Mouse (Mus musculus) forebrain, embryonic 14.5 days (tissue): ENCODE measurements at regions not wholly inside any gene's neighbourhood (a gene's known extent, or its start where the extent isn't known, plus 50 kb on each side); places are given as distances from the start of the nearest gene placed in this dataset.

Experiments used
- ATAC-seq: fragments of 200-750 bp; cut with Nextera tagmentation; 2 replicates; pipeline ENCODE4 v1.8.0; 2017; ENCODE audit warnings: mild to moderate bottlenecking, moderate library complexity
- DNase-seq: peaks from one replicate; pipeline ENCODE4 v3.0.0-alpha.2; 2015; ENCODE audit warnings: low spot score
- H3K27ac ChIP-seq: fragments of 300-500 bp; sonication (generic); 2 replicates; pipeline ENCODE4 v1.5.1; 2014; ENCODE audit warnings: low read depth, mild to moderate bottlenecking, control low read depth, low read length, moderate library complexity
- H3K27me3 ChIP-seq: fragments of 300-500 bp; sonication (generic); replicated peaks from 2 replicates; pipeline ENCODE4 v1.6.1; 2014; ENCODE audit warnings: low read length, control low read depth, mixed read lengths; ENCODE audit not compliant: control insufficient read depth, insufficient read depth
- H3K36me3 ChIP-seq: fragments of 300-500 bp; sonication (generic); 2 replicates; pipeline ENCODE4 v1.6.1; 2014; ENCODE audit warnings: low read length, control low read depth; ENCODE audit not compliant: control insufficient read depth, insufficient read depth
- H3K4me1 ChIP-seq: fragments of 300-500 bp; sonication (generic); 2 replicates; pipeline ENCODE4 v1.6.1; 2014; ENCODE audit warnings: antibody characterized with exemption, low read length, control low read depth; ENCODE audit not compliant: control insufficient read depth, insufficient read depth
- H3K4me2 ChIP-seq: fragments of 300-500 bp; sonication (generic); 2 replicates; pipeline ENCODE4 v1.6.1; 2014; ENCODE audit warnings: mild to moderate bottlenecking, control low read depth, low read length
- H3K4me3 ChIP-seq: fragments of 300-500 bp; sonication (generic); 2 replicates; pipeline ENCODE4 v1.5.1; 2014; ENCODE audit warnings: low read depth, low read length, control low read depth
- H3K9ac ChIP-seq: fragments of 300-500 bp; sonication (generic); 2 replicates; pipeline ENCODE4 v1.6.1; 2014; ENCODE audit warnings: mild to moderate bottlenecking, low read length, control low read depth, moderate library complexity
- H3K9me3 ChIP-seq: fragments of 300-500 bp; sonication (generic); replicated peaks from 2 replicates; pipeline ENCODE4 v1.6.1; 2016; ENCODE audit warnings: low read length, control low read depth, mixed read lengths; ENCODE audit not compliant: control insufficient read depth
- WGBS: fragments of 180-500 bp; shearing (Covaris S2); extraction: QIAGEN DNeasy Blood & Tissue Kit; methylation state at CpG from one replicate; pipeline ENCODE4 v1.1.7; 2014; 5-methylcytosine and 5-hydroxymethylcytosine counted together

- no peaks in the 10 kb centered on the region for H3K36me3 ChIP-seq
- no peaks in the 10 kb centered on the region for H3K4me1 ChIP-seq
- no peak overlapping the region for H3K9ac ChIP-seq
- no peak overlapping the region for H3K4me2 ChIP-seq
- H3K27me3 ChIP-seq = no peaks in the 10 kb centered on the region
- WGBS = 21% methylated on average over 5 of the region's 5 CpGs
- no peak overlapping the region for H3K27ac ChIP-seq
- H3K4me3 ChIP-seq = no peak overlapping the region
- ATAC-seq = no peak
- no peaks in the 10 kb centered on the region for H3K9me3 ChIP-seq
- DNase-seq = peak; percentile 13
These were observed 147.4 kb downstream of the Rnd3 start for GRCm38 (mm10) chr2:51001548-51001947.

GRCm38 (mm10) chr2:50983883-50984410 lies 165.0 kb downstream of the Rnd3 start:
- 58% methylated on average over 2 of the region's 2 CpGs for WGBS
- no peak for DNase-seq
- Histone ChIP-seq H3K27ac (no peak overlapping the region), H3K36me3 (no peaks in the 10 kb centered on the region), H3K9me3 (no peaks in the 10 kb centered on the region), H3K4me3 (no peak overlapping the region), H3K9ac (no peak overlapping the region), H3K27me3 (no peaks in the 10 kb centered on the region), H3K4me1 (no peaks in the 10 kb centered on the region), H3K4me2 (no peak overlapping the region)
- ATAC-seq = no peak

GRCm38 (mm10) chr2:50982571-50982970 lies 166.3 kb downstream of the Rnd3 start:
- no peak for DNase-seq
- H3K9ac ChIP-seq = no peak overlapping the region
- H3K27ac ChIP-seq = no peak overlapping the region
- H3K4me3 ChIP-seq = no peak overlapping the region
- no peaks in the 10 kb centered on the region for H3K9me3 ChIP-seq
- H3K4me1 ChIP-seq = no peaks in the 10 kb centered on the region
- H3K4me2 ChIP-seq = no peak overlapping the region
- H3K27me3 ChIP-seq = no peaks in the 10 kb centered on the region
- 85% methylated on average over 5 of the region's 5 CpGs for WGBS
- ATAC-seq = no peak
- H3K36me3 ChIP-seq = no peaks in the 10 kb centered on the region

- no peak for ATAC-seq
- H3K4me3 ChIP-seq = no peak overlapping the region
- H3K9me3 ChIP-seq = no peaks in the 10 kb centered on the region
- H3K27me3 ChIP-seq = no peaks in the 10 kb centered on the region
- H3K9ac ChIP-seq = no peak overlapping the region
- H3K36me3 ChIP-seq = no peaks in the 10 kb centered on the region
- WGBS = 81% methylated on average over 1 of the region's 1 CpGs
- no peaks in the 10 kb centered on the region for H3K4me1 ChIP-seq
- DNase-seq = no peak
- no peak overlapping the region for H3K4me2 ChIP-seq
- no peak overlapping the region for H3K27ac ChIP-seq
These were observed 170.6 kb downstream of the Rnd3 start for GRCm38 (mm10) chr2:50978356-50978755.

- H3K27me3 ChIP-seq = no peaks in the 10 kb centered on the region
- ATAC-seq (peak; percentile 96), DNase-seq (peak; percentile 98)
- no peaks in the 10 kb centered on the region for H3K9me3 ChIP-seq
- under 1% methylated on average over 14 of the region's 14 CpGs for WGBS
- no peak overlapping the region for H3K4me3 ChIP-seq
- no peaks in the 10 kb centered on the region for H3K36me3 ChIP-seq
- peak overlapping the region; percentile 38 for H3K9ac ChIP-seq
- H3K27ac ChIP-seq = peak overlapping the region; percentile 93
- peak overlapping the region; percentile 28 for H3K4me2 ChIP-seq
- peaks cover 23% of the 10 kb centered on the region for H3K4me1 ChIP-seq
These were observed 177.6 kb downstream of the Rnd3 start for GRCm38 (mm10) chr2:50971131-50971825.

GRCm38 (mm10) chr2:50968382-50968781 lies 180.5 kb downstream of the Rnd3 start:
- 75% methylated on average over 4 of the region's 4 CpGs for WGBS

GRCm38 (mm10) chr2:50967826-50968225 lies 181.1 kb downstream of the Rnd3 start:
- 10% methylated on average over 4 of the region's 4 CpGs for WGBS
- Histone ChIP-seq H3K9me3 (no peaks in the 10 kb centered on the region), H3K27me3 (no peaks in the 10 kb centered on the region), H3K27ac (no peak overlapping the region), H3K4me2 (no peak overlapping the region), H3K4me1 (peaks cover 28% of the 10 kb centered on the region), H3K36me3 (no peaks in the 10 kb centered on the region), H3K4me3 (no peak overlapping the region), H3K9ac (no peak overlapping the region)
- ATAC-seq = no peak
- peak; percentile 48 for DNase-seq

More at GRCm38 (mm10) chr2:50968382-50968781, 180.5 kb downstream of the Rnd3 start:
- DNase-seq (no peak), ATAC-seq (no peak)
- H3K36me3 ChIP-seq = no peaks in the 10 kb centered on the region
- H3K27ac ChIP-seq = no peak overlapping the region
- H3K4me3 ChIP-seq = no peak overlapping the region
- peaks cover 28% of the 10 kb centered on the region for H3K4me1 ChIP-seq
- no peak overlapping the region for H3K4me2 ChIP-seq
- no peaks in the 10 kb centered on the region for H3K27me3 ChIP-seq
- no peaks in the 10 kb centered on the region for H3K9me3 ChIP-seq
- no peak overlapping the region for H3K9ac ChIP-seq

- no peak overlapping the region for H3K4me2 ChIP-seq
- WGBS = 13% methylated on average over 4 of the region's 4 CpGs
- 0 out of 2 replicates have a peak overlapping the region, but pooled peaks have one; percentile 46 for H3K27ac ChIP-seq
- DNase-seq = peak; percentile 74
- H3K4me3 ChIP-seq = no peak overlapping the region
- no peak overlapping the region for H3K9ac ChIP-seq
- H3K4me1 ChIP-seq = peaks cover 26% of the 10 kb centered on the region
- no peaks in the 10 kb centered on the region for H3K27me3 ChIP-seq
- no peaks in the 10 kb centered on the region for H3K36me3 ChIP-seq
- no peaks in the 10 kb centered on the region for H3K9me3 ChIP-seq
- 0 out of 2 replicates have a peak, but pooled peaks have one; percentile 11 for ATAC-seq
These were observed 181.8 kb downstream of the Rnd3 start for GRCm38 (mm10) chr2:50967133-50967532.

GRCm38 (mm10) chr2:50965485-50966017 lies 183.4 kb downstream of the Rnd3 start:
- no peaks in the 10 kb centered on the region for H3K36me3 ChIP-seq
- no peaks in the 10 kb centered on the region for H3K9me3 ChIP-seq
- 17% methylated on average over 8 of the region's 8 CpGs for WGBS
- no peak overlapping the region for H3K9ac ChIP-seq
- peaks cover 17% of the 10 kb centered on the region for H3K4me1 ChIP-seq
- DNase-seq (peak; percentile 55), ATAC-seq (peak; percentile 28; the same call in 1 of the 2 replicates)
- no peaks in the 10 kb centered on the region for H3K27me3 ChIP-seq
- no peak overlapping the region for H3K4me2 ChIP-seq
- no peak overlapping the region for H3K4me3 ChIP-seq
- no peak overlapping the region for H3K27ac ChIP-seq
